Mouse (Mus musculus): ENCODE results near the gene Nid1. TPM values are rescaled to one million over a fixed set of nuclear protein-coding genes. Genes with fewer than 3 reads are reported as not detected.

Gene Nid1
- polyA plus RNA-seq, 1 experiment from 2014 or later = 45.6 TPM

DNA sequence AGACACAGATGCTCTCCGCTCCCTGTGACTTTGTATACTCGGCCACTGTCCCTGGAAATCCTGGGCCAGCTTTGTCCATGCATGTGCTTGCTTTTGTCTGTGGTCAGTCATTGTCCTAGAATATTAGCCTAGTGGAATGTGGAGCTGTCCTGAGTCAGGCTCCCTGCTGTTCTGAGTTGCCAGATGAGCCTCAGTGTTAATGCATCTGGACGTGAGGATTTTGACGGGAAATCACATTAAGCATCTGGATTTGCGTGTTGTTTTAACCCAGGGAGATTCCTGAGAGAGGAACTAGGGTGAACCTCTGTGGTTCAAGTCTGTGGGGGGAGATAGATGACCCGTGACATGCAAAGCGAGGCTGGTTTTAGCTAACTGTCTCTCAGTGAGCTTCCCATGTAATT lies 47.0 kb downstream of the Nid1 start:
- Histone ChIP-seq H3K4me3 (no peak overlapping the region), H3K27me3 (ENCODE audit: poor library complexity, severe bottlenecking) (no peaks in the 10 kb centered on the region), H3K36me3 (replicated peaks) (no peaks in the 10 kb centered on the region; the same call in 1 of the 2 replicates), H3K27ac (0 out of 2 replicates have a peak overlapping the region, but pooled peaks have one; percentile 4), H3K9me3 (no peaks in the 10 kb centered on the region), H3K4me1 (peaks cover 33% of the 10 kb centered on the region)
- WGBS = 46% methylated on average over 7 of the region's 7 CpGs
- no peak for DNase-seq (ENCODE audit: extremely low spot score, low spot score)

DNA sequence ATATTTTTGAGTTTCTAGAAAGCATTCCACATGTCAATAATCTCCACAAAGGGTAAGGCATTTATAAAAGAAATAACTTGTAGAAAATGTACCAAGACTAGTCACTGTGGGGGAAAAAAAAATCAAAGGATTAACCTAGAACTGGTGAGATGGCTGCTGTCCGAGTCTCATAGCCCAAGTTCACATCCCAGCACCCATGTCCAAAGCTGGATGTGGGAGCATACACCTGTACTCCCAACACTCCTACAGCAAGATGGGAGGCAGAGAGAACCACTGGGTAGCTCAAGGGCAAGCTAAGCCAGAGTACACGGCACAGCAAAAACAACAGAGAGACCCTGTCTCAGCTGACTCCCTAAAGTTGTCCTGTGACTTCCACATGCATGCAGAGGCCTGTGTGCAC lies 47.5 kb downstream of the Nid1 start:
- Histone ChIP-seq H3K4me1 (peaks cover 33% of the 10 kb centered on the region), H3K27ac (no peak overlapping the region)
- DNase-seq (ENCODE audit: extremely low spot score, low spot score) = no peak

DNA sequence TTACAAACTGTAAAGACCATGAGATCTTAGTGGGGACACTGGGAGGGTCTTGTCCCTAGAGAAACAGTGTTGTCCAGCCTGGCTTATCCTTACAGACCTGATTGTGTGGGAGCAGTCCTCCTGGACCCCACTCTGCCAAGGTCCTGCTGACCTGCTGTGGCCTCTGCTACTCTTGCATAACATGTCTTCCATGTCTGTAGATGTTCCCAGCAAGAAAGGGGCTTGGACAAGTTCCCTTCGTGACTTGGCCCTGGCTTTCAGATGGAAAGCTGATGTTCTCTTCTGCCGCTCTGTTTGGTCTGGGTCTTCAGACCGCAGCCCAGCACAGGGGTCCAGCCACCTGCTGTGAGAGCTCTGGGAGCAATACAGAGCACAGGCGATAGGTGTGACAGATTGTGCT lies 48.3 kb downstream of the Nid1 start:
- no peaks in the 10 kb centered on the region for H3K9me3 ChIP-seq
- H3K27ac ChIP-seq = 0 out of 2 replicates have a peak overlapping the region, but pooled peaks have one; percentile 25
- WGBS = 84% methylated on average over 4 of the region's 4 CpGs
- H3K36me3 ChIP-seq (replicated peaks) = no peaks in the 10 kb centered on the region; the same call in 1 of the 2 replicates
- no peak overlapping the region for H3K4me3 ChIP-seq
- DNase-seq (ENCODE audit: extremely low spot score, low spot score) = no peak
- no peaks in the 10 kb centered on the region for H3K27me3 ChIP-seq (ENCODE audit: poor library complexity, severe bottlenecking)
- peaks cover 33% of the 10 kb centered on the region for H3K4me1 ChIP-seq

More for the DNA sequence above, 47.5 kb downstream of the Nid1 start:
- no peak overlapping the region for H3K4me3 ChIP-seq
- WGBS = 83% methylated on average over 2 of the region's 2 CpGs
- H3K36me3 ChIP-seq (replicated peaks) = no peaks in the 10 kb centered on the region; the same call in 1 of the 2 replicates
- no peaks in the 10 kb centered on the region for H3K9me3 ChIP-seq
- no peaks in the 10 kb centered on the region for H3K27me3 ChIP-seq (ENCODE audit: poor library complexity, severe bottlenecking)

DNA sequence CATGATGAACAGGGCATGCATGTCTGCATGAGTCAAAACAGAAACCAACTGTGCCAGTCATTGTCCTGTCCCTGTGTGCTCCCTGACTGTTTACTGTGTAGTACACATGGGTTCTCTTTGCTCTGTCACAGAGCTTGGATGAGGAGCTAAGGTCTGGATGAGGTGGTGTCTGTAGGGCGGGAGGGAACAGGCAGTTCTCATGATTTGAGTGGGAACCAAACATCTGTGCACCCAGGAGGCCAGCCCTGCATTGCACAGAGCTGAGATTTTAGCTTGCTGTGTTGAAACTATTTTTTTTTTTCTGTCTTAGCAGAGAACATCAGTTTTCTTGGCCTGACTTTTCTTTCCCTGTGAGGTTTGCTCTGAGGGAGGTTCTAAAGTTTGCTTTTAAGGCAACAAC lies 50.5 kb downstream of the Nid1 start:
- H3K4me1 ChIP-seq = peaks cover 17% of the 10 kb centered on the region
- H3K27me3 ChIP-seq (ENCODE audit: poor library complexity, severe bottlenecking) = no peaks in the 10 kb centered on the region
- no peaks in the 10 kb centered on the region; the same call in 1 of the 2 replicates for H3K36me3 ChIP-seq (replicated peaks)
- no peak for DNase-seq (ENCODE audit: extremely low spot score, low spot score)
- H3K4me3 ChIP-seq = no peak overlapping the region
- WGBS = 92% methylated on average over 1 of the region's 1 CpGs
- H3K9me3 ChIP-seq = no peaks in the 10 kb centered on the region
- no peak overlapping the region for H3K27ac ChIP-seq

DNA sequence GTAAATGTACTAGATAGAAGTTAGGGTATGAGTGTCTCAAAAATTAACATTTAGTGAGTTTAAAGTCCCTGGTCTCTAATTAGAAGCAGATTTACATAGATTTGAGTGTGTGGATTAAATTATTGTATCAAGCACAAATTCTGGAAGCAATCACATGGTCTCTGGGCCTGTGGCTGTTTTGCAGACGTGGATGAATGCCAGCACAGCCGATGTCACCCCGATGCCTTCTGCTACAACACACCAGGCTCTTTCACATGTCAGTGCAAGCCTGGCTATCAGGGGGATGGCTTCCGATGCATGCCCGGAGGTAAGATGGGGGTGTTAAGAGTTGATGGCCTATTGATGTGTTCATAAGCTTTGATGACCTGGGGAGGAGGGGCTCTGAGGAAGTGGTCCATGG lies 52.5 kb downstream of the Nid1 start:
- Histone ChIP-seq H3K4me3 (no peak overlapping the region), H3K9me3 (no peaks in the 10 kb centered on the region), H3K36me3 (replicated peaks) (no peaks in the 10 kb centered on the region; the same call in 1 of the 2 replicates), H3K27me3 (ENCODE audit: poor library complexity, severe bottlenecking) (no peaks in the 10 kb centered on the region), H3K27ac (no peak overlapping the region), H3K4me1 (peaks cover 6% of the 10 kb centered on the region)
- DNase-seq (ENCODE audit: extremely low spot score, low spot score) = no peak
- WGBS = 75% methylated on average over 5 of the region's 5 CpGs

DNA sequence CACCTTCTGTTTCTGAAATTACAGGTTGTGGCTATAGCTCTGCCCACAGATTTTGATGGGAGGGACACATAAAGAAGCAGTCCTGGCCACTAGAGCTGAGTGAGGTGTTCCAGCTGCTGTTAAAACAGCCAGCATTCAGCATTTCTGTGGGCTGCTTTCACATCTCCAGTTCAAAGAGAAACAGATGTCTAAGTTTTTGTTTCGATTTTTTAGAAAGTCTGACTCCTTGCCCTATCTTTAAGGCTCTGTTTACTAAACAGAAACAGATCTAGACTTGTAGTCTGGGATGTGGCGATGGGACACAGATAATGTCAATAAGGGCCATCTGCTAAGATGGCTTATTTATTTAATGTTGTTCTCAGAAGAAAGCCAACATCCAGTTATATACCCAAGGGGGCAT lies 54.8 kb downstream of the Nid1 start:
- no peaks in the 10 kb centered on the region for H3K27me3 ChIP-seq (ENCODE audit: poor library complexity, severe bottlenecking)
- H3K4me3 ChIP-seq = no peak overlapping the region
- no peaks in the 10 kb centered on the region for H3K4me1 ChIP-seq
- H3K27ac ChIP-seq = no peak overlapping the region
- no peak for DNase-seq (ENCODE audit: extremely low spot score, low spot score)
- no peaks in the 10 kb centered on the region; the same call in 1 of the 2 replicates for H3K36me3 ChIP-seq (replicated peaks)
- WGBS = 69% methylated on average over 2 of the region's 2 CpGs
- H3K9me3 ChIP-seq = no peaks in the 10 kb centered on the region

DNA sequence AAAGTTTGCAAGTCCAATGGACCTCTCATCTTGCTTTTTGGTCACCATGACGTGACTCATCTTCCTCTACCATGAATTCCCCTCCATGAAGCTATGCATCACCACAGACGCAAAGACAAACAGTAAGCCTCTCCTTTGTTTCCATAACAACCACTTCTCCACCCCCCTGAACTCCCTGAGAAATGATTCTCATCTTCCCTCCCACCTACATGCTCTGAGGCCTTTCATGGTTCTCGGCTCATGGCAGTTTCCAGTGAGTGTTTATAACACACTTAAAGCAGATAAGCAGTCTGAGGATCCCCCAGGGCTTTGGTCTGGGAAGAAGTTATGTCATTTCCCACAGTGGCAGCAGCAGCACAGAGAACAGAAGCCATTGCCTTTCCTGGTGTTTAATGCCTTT lies 56.2 kb downstream of the Nid1 start:
- Histone ChIP-seq H3K36me3 (replicated peaks) (no peaks in the 10 kb centered on the region; the same call in 1 of the 2 replicates), H3K4me3 (no peak overlapping the region), H3K4me1 (no peaks in the 10 kb centered on the region), H3K27me3 (ENCODE audit: poor library complexity, severe bottlenecking) (no peaks in the 10 kb centered on the region), H3K9me3 (no peaks in the 10 kb centered on the region), H3K27ac (no peak overlapping the region)
- 77% methylated on average over 3 of the region's 3 CpGs for WGBS
- DNase-seq (ENCODE audit: extremely low spot score, low spot score) = no peak

DNA sequence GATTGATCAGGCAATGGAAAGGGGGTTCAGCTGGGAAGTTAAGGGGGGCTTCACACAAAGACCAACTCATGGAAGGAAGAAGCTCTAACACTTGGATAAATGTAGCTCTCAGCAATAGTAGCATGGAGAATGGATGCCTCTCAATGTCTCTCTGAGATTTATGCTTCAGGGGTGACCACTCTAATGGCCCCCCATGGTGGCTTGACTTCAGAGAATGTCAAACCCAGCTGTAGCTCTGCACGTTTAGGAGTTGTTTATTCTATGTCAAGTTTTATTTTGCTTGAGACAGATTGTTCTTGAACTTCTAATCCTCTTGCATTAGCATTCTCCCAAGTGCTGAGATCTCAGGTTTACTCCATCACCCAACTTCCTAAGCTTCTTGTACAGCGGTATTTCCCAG lies 60.7 kb downstream of the Nid1 start:
- Histone ChIP-seq H3K4me3 (no peak overlapping the region), H3K27me3 (ENCODE audit: poor library complexity, severe bottlenecking) (no peaks in the 10 kb centered on the region), H3K27ac (no peak overlapping the region), H3K9me3 (no peaks in the 10 kb centered on the region), H3K4me1 (no peaks in the 10 kb centered on the region), H3K36me3 (replicated peaks) (peaks cover 2% of the 10 kb centered on the region; the same call in 1 of the 2 replicates)
- 84% methylated on average over 2 of the region's 2 CpGs for WGBS
- no peak for DNase-seq (ENCODE audit: extremely low spot score, low spot score)

DNA sequence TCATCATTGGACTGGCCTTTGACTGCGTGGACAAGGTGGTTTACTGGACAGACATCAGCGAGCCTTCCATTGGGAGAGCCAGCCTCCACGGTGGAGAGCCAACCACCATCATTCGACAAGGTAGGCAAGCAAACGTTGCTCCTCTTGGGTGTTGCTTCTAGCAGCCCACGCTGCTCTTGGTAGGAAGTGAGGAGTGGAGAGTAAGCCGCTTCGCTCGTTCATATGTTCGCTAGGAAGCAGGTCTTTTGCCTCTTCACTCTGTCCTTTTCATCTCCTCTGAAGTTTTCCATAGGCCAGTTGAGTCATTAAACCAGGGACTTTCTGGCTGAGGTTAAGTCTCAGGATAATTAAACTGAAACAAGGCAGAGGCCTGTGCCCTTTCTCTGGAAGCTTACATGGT lies 65.1 kb downstream of the Nid1 start:
- Histone ChIP-seq H3K36me3 (replicated peaks) (peaks cover 9% of the 10 kb centered on the region; the same call in 1 of the 2 replicates), H3K27me3 (ENCODE audit: poor library complexity, severe bottlenecking) (no peaks in the 10 kb centered on the region), H3K4me3 (no peak overlapping the region), H3K4me1 (peaks cover 4% of the 10 kb centered on the region), H3K9me3 (no peaks in the 10 kb centered on the region), H3K27ac (no peak overlapping the region)
- no peak for DNase-seq (ENCODE audit: extremely low spot score, low spot score)
- WGBS = 92% methylated on average over 10 of the region's 10 CpGs

DNA sequence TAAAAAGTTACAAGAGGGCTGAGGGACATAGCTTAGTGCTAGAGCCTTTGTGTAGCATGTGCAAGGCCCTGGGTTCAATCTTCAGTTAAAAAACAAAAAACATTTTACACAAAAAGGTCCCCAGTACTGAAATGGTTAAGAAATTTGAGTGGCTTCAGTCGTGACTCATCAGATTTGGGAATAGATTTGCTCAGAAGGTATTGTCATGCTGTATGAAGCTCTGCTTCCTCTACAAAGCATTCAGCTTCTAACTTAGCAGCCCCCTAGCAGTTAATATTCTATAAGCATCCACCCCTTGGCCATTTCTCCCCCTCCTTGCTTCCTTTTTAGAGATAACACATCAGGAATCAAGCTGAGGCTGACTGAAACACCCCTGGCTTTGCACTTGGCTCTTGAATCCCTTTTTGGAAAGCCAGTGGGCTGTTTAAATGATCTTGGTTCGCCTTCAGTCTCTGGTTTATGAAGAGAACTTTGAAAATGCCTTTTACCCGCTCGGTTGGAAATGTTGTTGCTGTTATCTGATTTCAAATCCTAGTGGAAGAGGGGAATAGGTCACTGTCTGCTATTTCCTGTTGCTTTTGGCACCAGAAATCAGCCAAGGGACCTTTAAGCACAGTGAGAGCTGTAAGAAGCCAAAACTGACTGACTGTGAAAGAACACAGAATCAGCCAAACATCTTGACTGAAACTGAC lies 66.5 kb downstream of the Nid1 start:
- no peak for DNase-seq (ENCODE audit: extremely low spot score, low spot score)
- H3K27me3 ChIP-seq (ENCODE audit: poor library complexity, severe bottlenecking) = no peaks in the 10 kb centered on the region
- 64% methylated on average over 4 of the region's 4 CpGs for WGBS
- H3K4me3 ChIP-seq = no peak overlapping the region
- no peaks in the 10 kb centered on the region for H3K9me3 ChIP-seq
- peaks cover 7% of the 10 kb centered on the region for H3K4me1 ChIP-seq
- peaks cover 12% of the 10 kb centered on the region; the same call in 1 of the 2 replicates for H3K36me3 ChIP-seq (replicated peaks)
- no peak overlapping the region for H3K27ac ChIP-seq

DNA sequence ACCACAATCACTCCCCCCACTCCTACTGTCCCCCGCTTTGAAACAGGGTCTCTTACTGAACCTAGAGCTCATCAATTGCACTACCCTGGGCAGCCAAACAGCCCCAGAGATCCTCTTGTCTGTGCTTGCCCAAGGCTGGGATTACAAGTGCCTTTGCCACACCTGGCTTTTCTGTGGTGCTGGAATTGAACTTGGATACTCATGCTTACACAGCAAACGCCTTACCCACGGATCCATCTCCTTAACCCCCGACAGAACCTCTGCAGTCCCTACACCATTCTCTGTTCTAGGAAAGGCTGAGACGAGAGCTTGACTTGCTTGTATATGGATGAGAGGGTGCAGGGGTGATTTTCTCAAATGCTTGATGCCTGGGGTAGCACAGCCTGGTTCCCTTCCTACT lies 67.7 kb downstream of the Nid1 start:
- 89% methylated on average over 5 of the region's 5 CpGs for WGBS
- peaks cover 7% of the 10 kb centered on the region for H3K4me1 ChIP-seq
- no peaks in the 10 kb centered on the region for H3K27me3 ChIP-seq (ENCODE audit: poor library complexity, severe bottlenecking)
- no peak overlapping the region for H3K4me3 ChIP-seq
- H3K27ac ChIP-seq = no peak overlapping the region
- H3K9me3 ChIP-seq = no peaks in the 10 kb centered on the region
- DNase-seq (ENCODE audit: extremely low spot score, low spot score) = no peak
- H3K36me3 ChIP-seq (replicated peaks) = peaks cover 15% of the 10 kb centered on the region; the same call in 1 of the 2 replicates

DNA sequence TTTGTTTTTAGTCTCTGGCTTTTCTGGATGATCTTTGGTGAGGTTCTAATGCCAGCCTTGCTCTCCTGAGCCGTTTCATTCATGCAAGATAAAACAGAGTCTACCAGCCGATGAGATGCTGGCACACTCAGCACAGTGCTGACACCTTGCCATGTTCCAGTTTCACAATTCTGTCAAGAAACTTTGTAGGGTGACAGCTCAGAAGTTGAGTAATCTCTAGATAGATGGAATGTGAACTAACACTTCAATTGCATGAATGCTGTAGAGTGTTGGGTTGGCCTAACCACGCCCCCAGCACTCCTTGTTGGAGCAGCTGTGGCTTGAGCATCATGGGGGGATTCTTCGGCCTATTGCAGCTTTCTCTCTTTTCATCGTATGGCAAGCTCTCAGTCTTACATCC lies 69.2 kb downstream of the Nid1 start:
- 92% methylated on average over 5 of the region's 5 CpGs for WGBS
- no peak for DNase-seq (ENCODE audit: extremely low spot score, low spot score)
- no peaks in the 10 kb centered on the region for H3K27me3 ChIP-seq (ENCODE audit: poor library complexity, severe bottlenecking)
- no peak overlapping the region for H3K4me3 ChIP-seq
- peaks cover 16% of the 10 kb centered on the region; the same call in 1 of the 2 replicates for H3K36me3 ChIP-seq (replicated peaks)
- H3K4me1 ChIP-seq = peaks cover 7% of the 10 kb centered on the region
- no peaks in the 10 kb centered on the region for H3K9me3 ChIP-seq
- H3K27ac ChIP-seq = no peak overlapping the region

DNA sequence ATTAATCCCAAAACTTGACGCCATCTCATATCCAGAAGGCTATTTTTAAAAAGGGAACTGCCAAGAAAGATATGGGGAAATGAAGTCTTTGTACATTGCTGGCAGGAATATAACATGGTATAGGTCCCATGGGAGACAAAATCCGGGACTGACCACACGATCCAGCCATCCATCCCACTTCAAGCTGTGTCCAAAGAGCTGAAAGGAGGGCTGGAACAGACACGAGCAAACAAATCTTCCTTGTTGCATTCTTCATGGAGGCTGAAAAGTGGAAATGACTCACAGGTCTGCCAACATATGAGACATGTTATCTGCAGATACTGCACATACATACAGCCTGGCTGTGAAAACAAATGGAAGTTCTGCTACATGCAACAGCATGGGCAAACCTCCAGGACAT lies 77.5 kb downstream of the Nid1 start:
- 87% methylated on average over 4 of the region's 4 CpGs for WGBS
- no peaks in the 10 kb centered on the region for H3K27me3 ChIP-seq (ENCODE audit: poor library complexity, severe bottlenecking)
- no peak overlapping the region for H3K27ac ChIP-seq
- no peak for DNase-seq (ENCODE audit: extremely low spot score, low spot score)
- H3K36me3 ChIP-seq (replicated peaks) = peaks cover 3% of the 10 kb centered on the region; the same call in 1 of the 2 replicates
- H3K4me1 ChIP-seq = no peaks in the 10 kb centered on the region
- H3K4me3 ChIP-seq = no peak overlapping the region
- H3K9me3 ChIP-seq = no peaks in the 10 kb centered on the region

Data from forebrain, embryonic 10.5 days (tissue).